Mouse (Mus musculus): ENCODE results near the gene Cfl1. TPM values are rescaled to one million over a fixed set of nuclear protein-coding genes. Genes with fewer than 3 reads are reported as not detected.

Gene Cfl1
- 2,358 and 2,394 TPM in 2 replicates for polyA plus RNA-seq (2015; fragmentation: Nextera tagmentation; extraction: Ambion mirVana)

DNA sequence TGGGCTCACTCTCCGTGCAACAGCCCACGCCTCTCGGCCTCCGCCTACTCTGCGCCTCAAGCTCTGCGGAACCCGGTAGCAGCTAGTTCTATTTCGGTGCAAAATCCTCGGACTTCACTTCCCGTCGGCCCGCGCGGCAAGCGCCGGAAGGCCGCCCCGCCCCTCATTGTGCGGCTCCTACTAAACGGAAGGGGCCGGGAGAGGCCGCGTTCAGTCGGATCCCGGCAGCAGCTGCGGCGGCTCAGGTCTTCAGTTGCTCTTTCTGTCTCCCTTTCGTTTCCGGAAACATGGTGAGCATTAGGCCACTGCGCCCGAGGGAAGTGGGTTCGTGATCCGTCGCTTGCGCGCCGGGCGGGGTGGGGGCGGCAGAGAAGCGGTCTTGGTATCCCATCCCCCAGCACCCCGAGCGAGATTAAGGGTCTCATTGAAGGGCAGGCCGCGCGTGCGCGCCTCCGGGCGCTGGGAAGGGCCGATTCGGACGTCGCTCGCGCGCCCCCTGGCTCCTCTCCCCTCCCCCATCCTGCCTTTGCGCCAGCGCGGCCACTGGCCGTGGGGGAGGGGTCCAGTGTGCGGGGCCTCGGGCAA lies at the start of gene Cfl1:
TSS of gene Cfl1 (plus strand) at position 143 of the 585 bp plus-strand sequence.
- H3K4me3 ChIP-seq (replicated peaks) = peak within 1 kb of the TSS; percentile 98
- under 1% methylated on average over 61 of the region's 62 CpGs for WGBS
- peaks cover 36% of the 10 kb centered on the region for H3K4me1 ChIP-seq
- H3K27ac ChIP-seq = peak within 1 kb of the TSS; percentile 100
- peaks cover 31% of the 10 kb centered on the region for H3K36me3 ChIP-seq
- H3K4me2 ChIP-seq = peak within 1 kb of the TSS; percentile 90
- H3K9me3 ChIP-seq = no peaks in the 10 kb centered on the region
- H3K27me3 ChIP-seq (replicated peaks) = no peaks in the 10 kb centered on the region
- H3K9ac ChIP-seq = peak within 1 kb of the TSS; percentile 99
- ATAC-seq (ENCODE audit: insufficient read depth, low FRiP score, low read depth) = peak; percentile 68

DNA sequence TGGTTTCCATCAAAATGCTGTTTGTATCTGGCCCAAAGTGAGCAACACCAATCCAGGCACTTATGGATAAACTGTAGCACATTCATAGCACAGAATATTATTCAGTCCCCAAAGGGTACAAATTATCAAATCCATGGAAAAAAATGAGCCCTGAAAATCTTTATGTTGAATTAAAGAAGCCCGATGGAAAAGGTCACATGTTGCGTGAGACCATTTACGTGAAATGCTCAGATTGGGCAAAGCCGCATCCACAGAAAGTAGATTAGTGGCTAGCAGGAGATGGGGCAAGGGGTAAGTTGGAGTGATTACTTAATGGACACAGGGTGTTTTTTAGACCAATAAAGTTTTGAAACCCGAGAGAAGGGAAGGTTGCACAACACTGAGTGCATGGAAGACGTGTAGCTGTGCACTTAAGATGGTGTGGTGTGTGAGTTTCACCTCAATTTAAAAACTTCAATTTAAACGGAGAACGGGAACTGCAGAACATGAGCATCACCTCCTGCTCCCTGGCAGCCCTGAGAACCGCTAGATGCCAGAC lies 45.8 kb upstream of the Cfl1 start:
- no peaks in the 10 kb centered on the region for H3K36me3 ChIP-seq
- no peak overlapping the region for H3K27ac ChIP-seq
- peaks cover 14% of the 10 kb centered on the region for H3K4me1 ChIP-seq
- H3K4me2 ChIP-seq = no peak overlapping the region
- ATAC-seq (ENCODE audit: insufficient read depth, low FRiP score, low read depth) = no peak
- no peak overlapping the region for H3K9ac ChIP-seq
- 53% methylated on average over 9 of the region's 9 CpGs for WGBS
- H3K9me3 ChIP-seq = no peaks in the 10 kb centered on the region
- H3K27me3 ChIP-seq (replicated peaks) = peaks cover 25% of the 10 kb centered on the region; the same call in 1 of the 2 replicates
- no peak overlapping the region for H3K4me3 ChIP-seq (replicated peaks)

DNA sequence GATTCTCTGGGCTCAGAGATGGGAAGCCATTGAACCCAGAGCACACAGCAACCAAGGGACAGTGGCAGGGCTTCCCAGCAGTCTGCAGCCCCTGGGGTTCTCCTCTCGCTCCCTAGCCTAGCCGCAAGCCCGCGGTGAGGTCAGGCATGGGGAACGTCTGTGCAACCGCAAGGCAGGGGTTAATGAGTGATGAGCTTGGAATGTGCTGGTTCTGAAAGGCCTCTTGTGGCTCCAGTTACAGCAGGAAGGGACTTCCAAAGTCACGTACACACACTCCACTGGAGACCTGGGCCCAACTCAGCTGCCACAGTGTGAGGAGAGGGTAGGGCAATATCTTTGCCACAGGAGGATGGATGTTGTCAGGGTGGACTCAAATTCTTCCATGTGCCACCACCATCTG lies 45.3 kb upstream of the Cfl1 start:
- 21% methylated on average over 7 of the region's 7 CpGs for WGBS
- Histone ChIP-seq H3K4me3 (replicated peaks) (no peak overlapping the region), H3K27ac (no peak overlapping the region), H3K36me3 (no peaks in the 10 kb centered on the region), H3K4me2 (no peak overlapping the region), H3K4me1 (peaks cover 14% of the 10 kb centered on the region), H3K9ac (no peak overlapping the region), H3K9me3 (no peaks in the 10 kb centered on the region), H3K27me3 (replicated peaks) (peaks cover 26% of the 10 kb centered on the region; the same call in 1 of the 2 replicates)
- ATAC-seq (ENCODE audit: insufficient read depth, low FRiP score, low read depth) = no peak

DNA sequence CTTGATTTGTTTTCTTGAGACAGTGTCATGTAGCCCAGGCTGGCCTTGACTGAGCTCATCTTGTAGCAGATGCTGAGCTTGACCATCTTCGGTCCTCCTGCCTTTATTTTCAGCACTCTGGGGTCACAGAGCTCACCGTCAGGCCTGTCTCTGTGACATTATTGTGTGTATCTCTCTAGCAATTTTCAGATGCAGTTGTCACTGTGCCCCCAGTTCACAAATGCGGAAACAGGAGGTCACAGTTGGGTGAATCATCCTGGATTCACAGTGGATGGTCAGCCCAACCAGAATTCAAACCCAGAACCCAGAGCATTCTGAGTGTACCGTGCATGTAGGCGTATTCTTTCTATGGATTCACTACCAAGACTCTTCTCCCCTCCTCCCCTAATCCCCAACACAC lies 44.5 kb upstream of the Cfl1 start:
- no peak for ATAC-seq (ENCODE audit: insufficient read depth, low FRiP score, low read depth)

DNA sequence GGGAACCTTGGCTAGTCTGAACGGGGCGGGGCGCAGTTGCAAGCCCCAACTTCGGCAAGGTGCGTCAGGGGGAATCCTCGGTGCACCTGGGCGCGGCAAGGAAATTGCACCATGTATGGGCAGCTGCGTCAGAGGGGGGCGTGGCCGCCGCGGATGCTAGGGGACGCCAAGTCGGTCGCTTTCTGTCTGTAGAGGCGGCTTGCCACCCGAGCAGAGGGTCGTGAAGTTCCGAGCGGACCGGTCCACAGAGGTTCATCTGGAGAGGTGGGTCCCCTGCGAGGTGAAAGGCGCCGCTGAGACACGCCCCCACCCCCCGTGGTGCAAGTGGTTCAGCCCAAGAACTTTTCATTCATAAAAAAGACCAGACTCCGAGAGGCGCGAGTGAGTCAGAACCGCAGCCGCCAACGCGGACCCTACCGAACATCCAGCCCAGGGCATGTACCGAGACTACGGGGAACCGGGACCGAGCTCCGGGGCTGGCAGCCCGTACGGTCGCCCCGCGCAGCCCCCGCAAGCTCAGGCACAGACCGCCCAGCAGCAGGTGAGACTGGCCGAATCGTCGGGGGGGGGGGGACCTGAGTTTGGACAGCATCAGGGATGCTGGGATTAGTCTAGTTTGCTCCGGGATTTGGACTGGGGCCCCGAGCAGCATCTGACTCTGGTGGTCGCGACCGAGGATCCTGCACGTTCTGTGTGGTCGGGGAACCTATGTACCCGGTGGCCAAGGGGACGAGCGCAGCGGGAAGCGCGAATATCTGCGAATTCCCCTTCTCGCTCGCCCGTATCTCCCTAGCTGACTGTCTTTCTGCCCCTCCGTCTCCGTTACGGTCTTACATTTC lies 42.5 kb upstream of the Cfl1 start, which contains the start of gene Fosl1:
TSS of gene Fosl1 (plus strand) at position 33 of the 839 bp plus-strand sequence.
- 1% methylated on average over 70 of the region's 70 CpGs for WGBS
- Histone ChIP-seq H3K4me1 (peaks cover 14% of the 10 kb centered on the region), H3K27me3 (replicated peaks) (peaks cover 26% of the 10 kb centered on the region; the same call in 1 of the 2 replicates), H3K27ac (no peak within 1 kb of the TSS), H3K4me2 (peak within 1 kb of the TSS; percentile 98), H3K36me3 (no peaks in the 10 kb centered on the region), H3K4me3 (replicated peaks) (peak within 1 kb of the TSS; percentile 58), H3K9ac (no peak within 1 kb of the TSS; the same call in 1 of the 2 replicates), H3K9me3 (no peaks in the 10 kb centered on the region)
- peak; percentile 44 for ATAC-seq (ENCODE audit: insufficient read depth, low FRiP score, low read depth)

More for the DNA sequence above, 44.5 kb upstream of the Cfl1 start:
- WGBS = 91% methylated on average over 5 of the region's 5 CpGs
- Histone ChIP-seq H3K36me3 (no peaks in the 10 kb centered on the region), H3K27ac (no peak overlapping the region), H3K9me3 (no peaks in the 10 kb centered on the region), H3K4me3 (replicated peaks) (no peak overlapping the region), H3K9ac (no peak overlapping the region), H3K4me1 (peaks cover 14% of the 10 kb centered on the region), H3K4me2 (no peak overlapping the region), H3K27me3 (replicated peaks) (peaks cover 26% of the 10 kb centered on the region; the same call in 1 of the 2 replicates)

DNA sequence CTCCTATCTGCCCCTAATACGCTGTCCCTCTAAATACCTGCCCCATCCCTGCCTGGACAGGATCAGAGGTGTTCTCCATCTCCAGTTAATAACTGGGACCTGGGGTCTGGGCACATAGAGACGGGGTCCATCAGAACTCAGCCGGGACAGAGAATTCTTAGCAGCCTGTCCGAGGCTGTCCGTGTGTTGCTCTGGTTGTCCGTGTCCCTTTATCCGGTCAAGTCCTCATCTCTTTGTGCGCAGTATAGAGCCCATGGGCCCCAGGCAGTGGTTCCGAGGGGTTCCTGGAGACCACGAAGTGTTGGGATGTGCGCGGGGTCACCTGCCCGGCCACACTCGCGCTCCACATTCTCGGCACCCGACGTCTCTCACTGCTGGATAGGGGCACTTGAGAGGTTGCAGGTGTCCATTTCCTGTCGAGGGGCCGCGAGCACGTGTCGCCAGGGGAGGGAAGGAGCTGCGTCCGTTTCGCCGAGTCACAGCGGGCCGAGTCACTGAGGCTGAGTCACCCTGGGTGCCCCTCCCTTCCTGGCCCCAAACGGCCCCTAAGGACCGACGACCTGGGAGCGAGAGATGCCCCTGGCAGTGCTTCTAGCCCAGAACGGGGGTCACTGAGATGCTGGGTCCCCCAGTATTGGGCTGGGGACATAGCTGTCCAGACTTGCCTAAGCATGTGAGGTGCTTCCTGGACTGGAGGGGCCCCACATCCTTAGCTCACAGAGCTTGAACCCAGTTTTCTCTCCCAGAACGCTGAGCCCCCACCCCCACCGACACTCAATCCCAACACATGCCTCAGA lies 41.7 kb upstream of the Cfl1 start:
- Histone ChIP-seq H3K9ac (no peak overlapping the region; the same call in 1 of the 2 replicates), H3K27me3 (replicated peaks) (peaks cover 26% of the 10 kb centered on the region; the same call in 1 of the 2 replicates), H3K27ac (no peak overlapping the region), H3K4me1 (peaks cover 14% of the 10 kb centered on the region), H3K4me2 (peak overlapping the region; percentile 98), H3K9me3 (no peaks in the 10 kb centered on the region), H3K4me3 (replicated peaks) (peak overlapping the region; percentile 58), H3K36me3 (no peaks in the 10 kb centered on the region)
- ATAC-seq (ENCODE audit: insufficient read depth, low FRiP score, low read depth) = no peak
- whole genome bisulfite sequencing = 5% methylated on average over 36 of the region's 36 CpGs

DNA sequence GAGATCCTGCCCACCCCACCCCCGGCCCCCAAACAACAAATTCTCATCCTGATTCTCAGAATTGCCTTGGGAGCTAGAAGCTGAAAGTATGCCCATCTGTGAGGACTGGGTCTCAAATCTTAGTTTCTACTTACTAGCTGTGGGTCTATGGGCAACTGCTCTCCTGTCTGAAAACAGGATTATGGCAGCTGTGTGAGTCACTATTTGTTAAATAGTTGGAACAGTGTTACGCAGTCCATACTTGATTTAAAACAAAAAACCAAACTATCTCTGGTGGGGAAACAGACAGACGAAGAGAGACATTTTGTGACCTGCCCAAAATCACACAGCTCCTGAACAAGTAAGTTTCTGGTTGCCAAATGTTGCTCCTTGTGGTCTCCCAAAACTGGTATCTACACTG lies 40.6 kb upstream of the Cfl1 start:
- Histone ChIP-seq H3K36me3 (no peaks in the 10 kb centered on the region), H3K4me2 (no peak overlapping the region), H3K27ac (no peak overlapping the region), H3K4me1 (peaks cover 14% of the 10 kb centered on the region), H3K9me3 (no peaks in the 10 kb centered on the region), H3K4me3 (replicated peaks) (no peak overlapping the region), H3K9ac (no peak overlapping the region), H3K27me3 (replicated peaks) (peaks cover 26% of the 10 kb centered on the region; the same call in 1 of the 2 replicates)
- no peak for ATAC-seq (ENCODE audit: insufficient read depth, low FRiP score, low read depth)
- 79% methylated on average over 3 of the region's 3 CpGs for WGBS

DNA sequence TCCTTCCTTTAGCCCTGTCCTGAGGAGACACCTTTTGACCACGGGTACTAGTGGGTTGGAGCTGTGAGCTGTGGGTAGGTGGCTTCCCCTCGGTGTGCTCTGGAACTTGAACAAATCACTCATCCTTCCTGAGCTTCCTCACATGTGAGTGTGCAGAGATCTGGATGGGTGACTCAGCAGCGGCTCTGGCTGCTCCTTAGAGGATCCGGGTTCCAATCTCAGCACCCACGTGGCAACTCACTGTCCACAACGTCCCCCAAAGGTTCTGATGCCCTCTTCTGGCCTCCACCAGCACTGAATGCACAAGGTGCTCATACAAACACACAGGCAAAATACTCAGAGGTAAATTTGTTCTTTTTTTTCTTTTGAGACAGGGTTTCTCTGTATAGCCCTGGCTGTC lies 38.5 kb upstream of the Cfl1 start:
- Histone ChIP-seq H3K27ac (no peak overlapping the region), H3K9ac (no peak overlapping the region), H3K4me1 (peaks cover 28% of the 10 kb centered on the region), H3K27me3 (replicated peaks) (peaks cover 22% of the 10 kb centered on the region; the same call in 1 of the 2 replicates), H3K4me3 (replicated peaks) (no peak overlapping the region), H3K9me3 (no peaks in the 10 kb centered on the region), H3K36me3 (no peaks in the 10 kb centered on the region), H3K4me2 (no peak overlapping the region)
- no peak for ATAC-seq (ENCODE audit: insufficient read depth, low FRiP score, low read depth)
- WGBS = 73% methylated on average over 6 of the region's 6 CpGs

DNA sequence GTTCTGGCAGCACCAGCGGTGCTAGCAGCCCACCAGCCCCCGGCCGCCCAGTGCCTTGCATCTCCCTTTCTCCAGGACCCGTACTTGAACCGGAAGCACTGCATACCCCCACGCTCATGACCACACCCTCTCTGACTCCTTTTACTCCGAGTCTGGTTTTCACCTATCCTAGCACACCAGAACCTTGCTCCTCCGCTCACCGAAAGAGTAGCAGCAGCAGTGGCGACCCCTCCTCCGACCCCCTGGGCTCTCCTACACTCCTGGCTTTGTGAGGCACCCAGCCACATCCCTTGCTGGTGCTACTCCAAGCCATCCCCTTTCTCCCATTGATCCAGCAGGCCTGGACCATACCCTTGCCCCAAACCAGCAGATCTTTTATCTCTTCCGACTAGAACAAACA lies 35.2 kb upstream of the Cfl1 start:
- H3K9ac ChIP-seq = no peak overlapping the region
- ATAC-seq (ENCODE audit: insufficient read depth, low FRiP score, low read depth) = no peak
- WGBS = 74% methylated on average over 12 of the region's 12 CpGs
- peak overlapping the region; percentile 91 for H3K4me2 ChIP-seq
- H3K4me1 ChIP-seq = peaks cover 23% of the 10 kb centered on the region
- no peaks in the 10 kb centered on the region for H3K36me3 ChIP-seq
- peak overlapping the region; percentile 75 for H3K4me3 ChIP-seq (replicated peaks)
- no peaks in the 10 kb centered on the region for H3K9me3 ChIP-seq
- no peak overlapping the region for H3K27ac ChIP-seq
- H3K27me3 ChIP-seq (replicated peaks) = no peaks in the 10 kb centered on the region

DNA sequence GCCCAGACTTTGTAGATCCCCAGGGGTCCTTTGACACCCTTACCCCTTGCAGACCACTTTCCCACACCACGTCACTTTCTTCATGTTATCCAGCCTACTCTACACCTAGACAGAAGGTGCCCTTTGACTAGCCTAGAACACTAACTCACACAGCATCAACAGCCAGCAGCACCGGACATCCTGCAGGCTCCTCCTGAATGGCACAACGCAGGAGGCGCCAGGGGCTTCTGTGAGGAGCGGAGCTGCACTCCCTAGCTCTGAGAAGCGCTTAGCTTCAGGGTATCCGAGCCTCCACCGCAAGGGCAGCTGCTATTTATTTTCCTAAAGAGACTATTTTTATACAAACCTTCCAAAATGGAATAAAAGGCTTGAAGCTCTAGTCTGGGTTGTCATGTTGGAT lies 34.7 kb upstream of the Cfl1 start:
- H3K27ac ChIP-seq = no peak overlapping the region
- WGBS = 50% methylated on average over 8 of the region's 8 CpGs

DNA sequence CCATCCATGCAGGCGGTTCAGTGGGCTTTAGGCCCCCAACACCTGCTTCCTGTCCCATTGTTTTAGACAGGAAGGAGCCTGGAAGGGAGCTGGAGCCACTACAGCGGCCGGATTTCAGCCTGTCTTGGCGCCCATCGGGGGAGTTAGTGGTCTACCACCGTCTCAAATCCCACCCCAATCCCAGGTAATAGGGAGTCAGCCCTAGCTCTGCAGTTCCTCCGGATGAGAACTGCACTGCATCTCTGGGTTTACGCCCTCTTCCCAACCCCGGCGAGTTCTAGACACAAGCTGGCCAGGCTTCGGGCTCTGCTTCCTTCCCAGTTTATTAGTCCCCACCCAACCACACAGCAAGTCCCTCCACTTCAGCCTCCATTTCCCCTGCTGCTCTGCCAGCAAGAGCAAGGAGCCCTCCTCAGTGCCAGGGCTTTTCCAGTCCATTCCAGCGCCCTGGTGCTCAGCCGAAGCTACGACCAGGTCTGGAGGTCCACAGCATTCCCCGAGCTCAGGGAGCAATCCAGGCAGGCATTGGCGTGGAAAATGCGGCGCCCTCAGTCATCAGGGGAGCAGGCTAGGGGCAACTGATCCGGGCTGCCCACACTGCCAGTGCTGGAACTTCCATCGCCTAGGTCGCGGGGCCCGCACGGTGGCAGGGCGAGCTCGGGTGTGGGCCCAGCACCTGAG lies 33.9 kb upstream of the Cfl1 start:
- 3% methylated on average over 26 of the region's 26 CpGs for WGBS
- Histone ChIP-seq H3K4me3 (replicated peaks) (peak overlapping the region; percentile 75), H3K36me3 (no peaks in the 10 kb centered on the region), H3K4me2 (peak overlapping the region; percentile 91), H3K27me3 (replicated peaks) (no peaks in the 10 kb centered on the region), H3K27ac (peak overlapping the region; percentile 93), H3K9me3 (no peaks in the 10 kb centered on the region), H3K9ac (peak overlapping the region; percentile 63), H3K4me1 (peaks cover 29% of the 10 kb centered on the region)
- ATAC-seq (ENCODE audit: insufficient read depth, low FRiP score, low read depth) = peak; percentile 11; the same call in 1 of the 2 replicates

More for the DNA sequence above, 34.7 kb upstream of the Cfl1 start:
- Histone ChIP-seq H3K4me1 (peaks cover 23% of the 10 kb centered on the region), H3K27me3 (replicated peaks) (no peaks in the 10 kb centered on the region), H3K4me2 (peak overlapping the region; percentile 91), H3K9me3 (no peaks in the 10 kb centered on the region), H3K9ac (no peak overlapping the region), H3K36me3 (no peaks in the 10 kb centered on the region), H3K4me3 (replicated peaks) (peak overlapping the region; percentile 75)
- no peak for ATAC-seq (ENCODE audit: insufficient read depth, low FRiP score, low read depth)

Measured in stomach, embryonic 15.5 days (tissue).